Mouse (Mus musculus): ENCODE results near the gene Abca1.
A peak's percentile ranks its signal among the peaks of the same experiment; 100 is the strongest.

The Abca1 gene

DNA sequence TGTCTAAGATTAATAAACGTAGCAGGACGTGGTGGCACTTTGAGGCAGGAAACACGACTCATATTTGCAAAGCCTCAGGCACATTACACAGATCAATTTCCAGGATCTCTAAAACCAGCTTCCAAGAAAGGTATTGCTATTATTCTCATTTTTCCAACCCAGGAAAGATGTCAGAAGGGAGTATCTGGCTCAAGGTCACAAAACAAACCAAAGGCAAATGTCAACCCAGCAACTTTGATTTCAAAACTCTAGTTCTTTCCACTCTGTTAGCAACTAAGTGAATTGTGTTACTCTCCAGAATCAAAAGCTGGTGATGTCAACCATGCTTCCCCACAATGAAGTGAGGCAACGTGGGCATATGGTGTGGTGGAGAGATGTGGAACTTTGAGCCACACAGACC lies 41.1 kb downstream of the Abca1 start:
- DNase-seq = no peak

DNA sequence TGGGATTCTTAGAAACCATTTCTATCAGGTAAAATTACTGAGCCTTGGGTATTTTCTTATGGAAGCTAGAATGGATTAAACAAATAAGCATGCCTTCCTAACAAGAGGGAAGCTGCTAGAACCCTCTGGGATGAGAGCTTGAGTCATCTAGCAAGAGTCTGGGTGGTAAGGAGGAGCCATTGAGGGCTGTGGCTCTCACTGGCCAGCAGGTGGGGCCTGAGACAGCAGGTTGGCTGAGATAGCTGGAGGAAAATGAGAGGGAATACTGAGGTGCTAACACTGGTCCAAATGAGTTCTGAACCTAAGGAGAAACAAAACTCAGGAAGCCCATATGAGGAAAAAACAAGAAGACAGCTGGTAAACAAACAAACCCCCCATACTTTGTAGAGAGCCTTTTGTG lies 42.1 kb downstream of the Abca1 start:
- no peak for DNase-seq

DNA sequence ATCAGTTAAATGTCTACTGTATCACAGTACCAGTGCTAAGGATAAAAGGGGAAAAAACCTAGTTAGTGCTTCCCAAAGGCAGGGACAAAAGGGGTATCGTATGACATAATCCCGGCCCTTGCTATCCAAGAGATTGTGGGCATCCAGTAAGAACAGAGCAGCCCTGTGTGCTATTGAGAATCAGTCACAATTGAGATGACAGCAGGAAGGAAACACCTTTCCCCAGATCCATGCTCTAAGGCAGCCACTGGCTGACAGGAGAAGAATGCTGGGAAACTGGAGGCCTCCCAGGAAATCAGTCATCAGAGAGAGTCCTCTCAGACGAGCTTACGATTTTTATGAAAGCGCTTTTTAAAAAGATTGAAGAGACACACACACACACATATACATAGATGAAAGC lies 42.6 kb downstream of the Abca1 start:
- no peak for DNase-seq

DNA sequence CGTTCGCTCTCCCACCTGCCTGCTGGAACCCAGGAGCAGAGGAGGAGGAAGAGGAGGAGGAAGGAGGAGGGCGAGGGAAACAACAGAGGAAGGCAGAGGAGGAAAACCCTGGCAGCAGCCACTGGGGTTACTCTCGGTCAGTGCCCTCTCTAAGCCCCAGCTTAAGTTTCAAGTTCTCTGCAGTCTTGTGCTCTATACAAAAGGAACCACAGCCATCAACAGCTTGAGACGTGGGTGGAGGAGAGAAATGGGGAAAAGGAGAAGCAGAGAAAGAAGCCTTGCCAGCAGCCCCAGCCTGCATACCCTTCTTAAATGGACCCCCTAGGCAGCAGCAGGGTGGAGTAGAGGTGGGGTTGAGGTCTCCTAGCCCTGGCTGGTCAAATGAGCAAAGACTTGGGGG lies 43.8 kb downstream of the Abca1 start:
- no peak for DNase-seq

DNA sequence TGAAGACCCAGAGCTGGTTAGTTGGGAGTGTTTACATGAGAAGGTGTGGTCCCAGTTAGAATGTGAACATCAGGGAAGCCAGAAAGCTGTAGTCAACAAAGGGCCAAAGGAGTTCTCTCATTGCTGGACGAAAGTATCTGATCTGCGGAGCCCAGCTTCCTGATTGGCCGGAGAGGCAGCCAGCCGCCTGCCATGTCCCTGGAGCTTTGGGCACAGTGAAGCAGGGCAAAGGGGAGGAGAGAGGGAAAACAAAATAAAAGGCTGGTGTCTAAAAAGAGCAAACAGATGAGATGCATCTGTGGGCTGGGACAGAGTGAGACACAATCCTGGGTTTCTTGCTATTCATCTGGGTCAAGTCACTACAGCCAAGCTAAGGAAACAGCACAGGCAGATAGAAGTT lies 44.3 kb downstream of the Abca1 start:
- DNase-seq = no peak

DNA sequence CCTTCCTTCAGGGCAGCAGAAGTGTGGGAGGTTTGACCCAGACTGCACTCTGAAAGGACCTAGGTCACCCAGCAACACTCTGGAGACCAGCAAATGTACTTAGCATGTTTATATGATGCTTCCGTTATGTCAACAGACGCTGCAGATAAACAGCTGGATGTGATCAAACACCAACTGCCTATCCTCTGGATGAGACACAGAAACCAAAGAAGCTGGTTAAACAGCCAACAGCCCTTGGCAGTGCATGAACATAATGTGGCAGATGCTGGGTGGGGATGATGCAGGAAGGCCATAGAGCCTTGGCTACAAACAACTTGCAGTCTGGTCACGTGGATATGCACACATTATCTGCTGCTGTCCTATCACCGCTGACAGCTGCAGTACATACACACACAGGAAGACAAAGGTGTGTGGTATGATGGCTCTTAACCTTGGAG lies 47.8 kb downstream of the Abca1 start:
- peak; percentile 19 for DNase-seq

DNA sequence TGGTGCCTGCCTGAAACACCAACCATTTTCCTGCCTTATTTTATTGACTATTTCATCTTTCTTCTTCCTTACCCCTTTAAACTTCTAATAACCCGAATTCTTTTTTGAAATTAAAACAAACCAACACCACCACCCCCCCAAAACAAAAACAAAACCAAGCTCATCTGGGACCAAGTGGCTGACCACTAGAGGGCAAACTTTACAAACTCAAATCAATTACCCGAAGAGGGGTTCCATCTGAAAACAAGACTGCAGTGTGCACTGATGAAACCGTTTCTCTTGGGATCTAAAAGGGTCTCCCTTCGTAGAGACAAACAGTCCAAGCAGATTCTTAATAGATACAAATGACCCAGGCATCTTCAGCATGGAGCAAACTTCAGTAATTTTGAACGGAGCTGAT lies 49.3 kb downstream of the Abca1 start:
- DNase-seq = no peak

DNA sequence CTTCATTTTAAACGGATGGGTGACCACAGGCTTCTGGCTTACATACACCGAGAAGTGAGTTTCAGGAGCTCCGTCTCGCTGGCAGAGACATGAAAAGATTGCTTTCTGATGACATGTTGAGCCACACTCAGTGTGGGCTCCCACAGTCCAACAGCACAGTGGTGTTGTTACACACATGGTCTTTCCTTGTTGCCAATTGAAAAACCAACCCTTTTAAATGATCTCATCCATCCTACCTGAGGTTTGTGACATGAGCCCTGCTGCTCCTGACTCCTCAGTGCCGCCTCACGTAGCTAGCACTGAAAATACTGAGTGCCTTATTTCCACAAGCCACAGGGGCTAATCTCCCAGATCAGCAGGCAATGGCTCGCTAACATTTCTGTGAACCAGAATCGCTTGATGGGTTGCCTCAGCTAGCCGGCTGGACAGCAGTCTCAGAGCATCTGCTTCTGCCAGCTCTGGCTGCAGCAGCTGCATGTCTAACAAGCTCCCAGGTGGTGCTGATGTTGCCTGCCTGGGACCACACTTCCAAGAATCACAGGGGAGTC lies 50.2 kb downstream of the Abca1 start:
- no peak for DNase-seq

DNA sequence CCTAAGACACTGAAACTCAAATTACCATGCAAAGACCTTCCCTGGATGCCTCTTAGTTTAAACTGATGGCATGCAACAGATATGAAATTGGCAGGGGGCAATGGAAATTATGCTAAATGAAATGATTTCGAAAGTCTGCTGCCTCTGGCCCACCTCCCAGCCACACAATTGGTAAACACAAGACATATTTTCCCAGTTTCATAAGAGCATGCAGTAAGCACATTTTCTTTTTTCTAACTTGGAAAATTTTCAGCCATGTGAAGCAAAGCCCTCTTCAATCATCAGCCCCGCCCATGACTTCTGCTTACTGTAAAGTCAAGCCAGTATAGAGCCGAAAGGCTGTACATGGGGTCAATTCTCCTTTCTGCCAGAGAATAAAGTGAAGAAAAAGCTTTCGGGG lies 51.5 kb downstream of the Abca1 start:
- no peak for DNase-seq

DNA sequence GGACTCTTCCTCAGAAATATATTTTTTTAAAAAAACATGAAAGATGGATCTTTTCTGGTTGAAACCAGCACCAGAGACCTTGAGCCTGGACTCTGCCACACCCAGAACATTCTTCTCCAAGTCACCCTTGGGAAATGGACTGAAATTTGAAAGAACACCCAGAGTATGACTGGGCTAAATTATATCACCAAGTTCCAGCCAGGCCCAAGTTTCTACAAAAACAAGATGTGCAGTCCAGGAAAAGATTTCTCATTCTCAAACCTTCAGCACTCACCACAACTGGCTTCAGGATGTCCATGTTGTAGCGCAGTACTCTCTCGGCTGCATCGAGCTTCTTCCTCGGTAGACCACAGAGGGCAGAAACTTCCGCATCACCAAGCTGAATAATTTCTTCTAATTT lies 53.0 kb downstream of the Abca1 start:
- DNase-seq = no peak

DNA sequence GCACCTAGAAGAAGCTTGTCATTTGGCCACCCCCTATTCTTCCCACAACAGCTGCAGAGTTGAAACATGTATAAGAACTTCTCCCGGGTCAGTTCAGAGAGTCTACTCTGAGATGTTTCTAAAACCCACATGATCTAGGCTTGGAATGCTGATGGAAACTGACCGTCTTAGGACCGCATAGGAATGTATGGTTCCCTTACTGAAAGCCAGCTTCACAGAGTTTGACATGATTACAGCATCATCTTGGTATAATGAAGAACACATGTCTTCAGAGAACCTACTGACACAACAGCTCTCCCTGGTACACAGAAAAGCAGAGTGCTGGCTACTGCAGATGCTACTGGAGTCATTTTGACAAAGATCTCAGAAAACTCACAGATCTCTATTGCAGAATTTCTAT lies 53.6 kb downstream of the Abca1 start:
- DNase-seq = no peak

DNA sequence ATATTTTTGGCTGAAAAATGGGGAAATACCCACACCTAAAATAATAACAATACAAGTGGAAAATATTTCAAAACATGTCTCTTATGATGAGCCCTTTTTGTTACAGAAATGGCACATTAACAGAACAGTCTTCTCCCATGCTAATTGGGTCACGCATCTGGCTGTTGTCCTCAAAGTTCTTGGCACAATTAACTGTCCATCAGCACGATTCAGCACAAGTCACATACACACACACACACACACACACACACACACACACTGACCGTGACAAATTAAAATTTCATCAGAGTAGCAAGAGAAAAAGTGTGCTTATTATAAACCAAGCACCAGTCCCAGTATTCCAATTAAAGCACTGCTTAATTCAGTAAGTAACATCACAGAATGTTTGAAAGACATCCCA lies 55.1 kb downstream of the Abca1 start:
- DNase-seq = no peak

DNA sequence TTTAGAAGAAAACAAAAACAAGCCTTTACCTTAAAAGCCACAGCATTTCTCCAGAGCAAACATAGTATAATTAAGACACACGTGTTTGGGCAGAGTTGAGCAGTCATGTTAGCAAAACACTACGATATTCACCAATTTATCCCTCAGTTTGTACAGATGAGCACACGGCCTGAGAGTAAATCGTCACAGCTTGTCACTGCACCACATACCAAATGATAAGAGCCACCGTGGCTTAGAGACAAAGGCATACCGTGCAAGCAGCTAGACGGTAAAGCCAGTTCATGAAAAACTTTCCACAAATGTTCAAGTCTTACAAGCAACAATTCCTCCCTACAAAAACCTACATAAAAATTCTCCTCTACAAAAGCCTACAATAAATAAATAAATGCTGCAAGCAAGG lies 57.2 kb downstream of the Abca1 start:
- DNase-seq = no peak

DNA sequence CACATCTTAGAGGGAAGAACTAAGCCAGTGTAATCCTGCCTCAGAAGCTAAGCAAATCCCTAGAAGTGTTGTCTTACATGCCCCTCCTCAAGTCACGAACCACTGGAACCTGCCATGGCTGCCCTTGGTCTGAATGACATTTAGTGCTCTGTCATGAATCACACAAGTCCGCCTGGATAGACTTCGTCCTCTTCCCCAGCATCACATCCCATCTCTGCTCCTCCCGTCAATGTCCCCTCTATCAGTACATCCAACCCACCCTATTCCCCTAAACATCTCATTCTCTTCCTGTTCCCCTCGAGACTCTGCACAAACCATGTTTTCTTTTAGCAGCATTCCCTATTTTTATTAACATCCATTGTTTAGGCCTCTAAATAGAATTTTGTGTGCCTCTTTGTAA lies 58.4 kb downstream of the Abca1 start:
- no peak for DNase-seq

DNA sequence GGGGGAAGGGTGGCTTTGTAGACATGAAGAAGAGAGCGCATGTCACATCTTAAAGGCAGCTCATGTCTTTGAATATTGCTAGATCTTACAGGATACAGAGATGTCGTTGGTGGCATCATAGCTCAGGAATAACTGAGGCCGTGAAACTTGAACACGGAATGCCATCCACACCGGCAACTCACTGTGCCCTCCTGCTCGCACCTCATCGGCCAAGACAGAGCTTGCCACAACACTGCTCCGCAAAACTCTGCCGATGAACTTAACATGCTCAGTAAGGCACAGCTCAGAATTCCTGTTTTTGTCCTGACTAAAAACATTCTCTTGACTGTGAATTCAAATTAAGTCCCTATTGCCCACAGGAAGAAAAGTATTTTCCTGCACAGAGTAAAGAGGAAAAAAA lies 59.2 kb downstream of the Abca1 start:
- DNase-seq = no peak

DNA sequence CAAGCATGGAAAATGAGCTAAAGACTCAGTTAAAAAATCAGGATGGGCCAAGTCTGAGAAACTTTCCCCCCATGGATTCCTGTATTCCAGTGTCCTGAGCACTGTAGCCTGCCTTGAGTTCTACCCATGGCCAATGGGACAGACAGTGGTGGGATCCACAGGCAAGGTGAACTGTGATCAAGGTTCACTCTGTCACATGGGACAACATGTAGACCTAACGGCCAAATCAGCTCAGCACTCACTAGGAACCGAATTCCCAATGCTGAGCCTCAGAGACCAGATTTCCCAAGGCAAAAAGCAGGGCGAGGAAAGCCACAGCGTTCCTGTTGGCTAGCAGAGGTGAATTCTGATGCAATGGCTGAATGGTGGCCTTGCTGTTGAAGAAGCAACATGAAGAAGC lies 64.8 kb downstream of the Abca1 start:
- no peak for DNase-seq

DNA sequence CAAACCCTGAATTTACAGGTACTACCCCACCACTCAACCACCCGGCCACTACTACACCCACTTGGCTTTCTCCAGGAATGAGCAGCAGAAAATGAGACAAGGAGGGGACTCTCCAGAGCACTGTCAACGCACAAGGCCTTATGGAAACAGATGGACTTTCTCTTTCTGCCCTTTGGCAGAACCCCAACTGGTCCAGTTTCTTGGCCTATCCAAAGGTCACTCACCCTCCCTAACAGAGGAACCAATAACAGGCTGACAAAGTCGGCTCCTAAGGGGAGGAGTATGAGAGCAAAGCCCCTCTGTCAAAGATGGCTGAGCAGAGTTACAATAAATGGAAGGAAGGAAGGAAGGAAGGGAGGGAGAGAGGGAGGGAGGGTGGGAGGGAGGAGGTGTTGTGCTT lies 65.4 kb downstream of the Abca1 start:
- DNase-seq = peak; percentile 49

DNA sequence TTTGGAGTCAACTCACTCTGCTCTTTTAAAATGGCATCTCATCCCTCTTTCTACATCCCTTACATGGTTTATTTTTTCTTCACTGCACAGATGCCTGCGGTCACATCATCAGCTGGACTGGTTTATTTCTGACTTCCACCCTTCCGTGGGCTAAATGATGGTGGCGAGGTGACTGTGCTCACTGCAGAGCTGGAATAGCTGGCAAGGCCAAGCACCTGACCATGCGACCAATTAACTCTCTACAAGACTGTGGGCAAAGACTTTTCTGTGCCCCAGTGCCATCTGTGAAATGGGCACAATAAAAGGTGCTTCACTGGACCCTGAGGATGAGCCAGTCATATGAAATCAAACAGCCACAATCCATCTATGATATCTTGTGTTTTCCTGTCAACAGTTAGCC lies 66.1 kb downstream of the Abca1 start:
- DNase-seq = no peak

DNA sequence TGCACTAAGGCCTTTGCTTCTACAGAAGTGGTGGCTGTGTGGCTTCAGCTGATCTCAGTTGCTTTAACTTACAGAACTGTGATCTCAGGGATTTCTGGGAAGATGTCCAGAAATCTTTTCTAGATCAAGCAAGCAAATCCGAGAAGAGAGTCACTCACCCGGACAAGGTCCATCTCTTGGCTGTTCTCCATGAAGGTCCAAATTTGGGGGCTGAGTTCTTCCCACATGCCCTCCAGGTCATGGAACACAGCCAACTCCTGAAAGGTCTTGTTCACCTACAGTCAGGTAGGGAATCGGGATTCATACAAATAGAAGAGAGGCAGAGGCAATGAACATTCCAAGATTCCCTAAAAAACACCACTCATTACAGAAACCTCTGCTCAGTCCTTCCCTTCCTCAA lies 70.1 kb downstream of the Abca1 start:
- DNase-seq = peak; percentile 51

DNA sequence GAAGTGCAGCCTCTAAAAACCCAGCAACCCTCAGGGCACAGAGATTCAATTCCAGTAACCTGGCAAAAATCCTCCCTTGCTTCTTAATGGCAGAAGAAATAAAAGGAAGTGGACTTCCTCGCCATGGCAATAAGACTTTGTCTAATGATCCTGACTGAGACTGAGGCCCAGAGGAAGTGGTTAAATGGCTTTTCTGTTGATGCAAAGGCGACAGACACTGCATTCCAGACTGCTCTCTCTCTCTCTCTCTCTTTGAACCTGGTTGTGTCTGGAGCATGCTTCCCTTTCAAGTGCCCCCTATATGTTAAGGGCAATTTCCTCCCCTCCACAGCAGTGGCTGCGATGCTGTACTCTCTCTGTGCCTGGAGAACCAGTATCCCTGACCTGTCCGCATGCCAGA lies 70.7 kb downstream of the Abca1 start:
- no peak for DNase-seq

DNA sequence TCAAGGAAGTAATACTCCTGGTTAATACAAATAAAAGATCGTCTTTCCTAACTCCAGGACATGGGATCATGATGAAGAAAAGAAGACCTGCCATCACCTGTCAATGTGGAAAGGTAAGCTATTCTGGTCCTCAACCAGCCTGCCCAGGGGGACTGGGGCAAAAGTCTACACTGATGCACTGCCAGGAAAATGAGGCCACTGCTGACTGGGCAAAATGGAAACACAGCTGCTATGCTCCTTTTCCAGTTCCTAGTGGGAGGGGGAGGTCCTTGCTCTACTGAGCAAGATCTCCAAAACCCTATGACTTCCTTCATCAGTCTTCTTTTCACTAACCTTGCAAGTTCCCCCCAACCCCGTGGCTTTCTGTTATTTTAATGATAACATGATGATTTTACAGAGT lies 73.1 kb downstream of the Abca1 start:
- no peak for DNase-seq

DNA sequence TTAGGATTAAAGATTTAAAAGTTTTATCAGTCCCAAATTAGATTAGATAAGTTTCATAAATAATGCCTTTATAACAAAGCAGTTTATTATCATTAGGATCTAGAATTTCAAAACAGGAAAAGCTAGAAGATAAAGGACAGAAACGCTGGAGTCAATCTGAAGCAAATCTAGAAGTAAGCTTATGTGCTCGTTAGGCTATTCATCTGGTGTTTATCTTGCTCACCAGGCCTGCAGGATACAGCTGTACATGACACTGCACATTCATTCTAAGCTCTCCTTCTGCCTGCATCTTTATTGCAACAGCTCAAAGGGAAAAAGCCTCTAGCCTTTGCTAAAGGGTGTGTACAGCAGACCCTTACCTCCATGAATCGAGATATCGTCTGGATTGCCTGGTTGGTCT lies 74.1 kb downstream of the Abca1 start:
- no peak for DNase-seq

DNA sequence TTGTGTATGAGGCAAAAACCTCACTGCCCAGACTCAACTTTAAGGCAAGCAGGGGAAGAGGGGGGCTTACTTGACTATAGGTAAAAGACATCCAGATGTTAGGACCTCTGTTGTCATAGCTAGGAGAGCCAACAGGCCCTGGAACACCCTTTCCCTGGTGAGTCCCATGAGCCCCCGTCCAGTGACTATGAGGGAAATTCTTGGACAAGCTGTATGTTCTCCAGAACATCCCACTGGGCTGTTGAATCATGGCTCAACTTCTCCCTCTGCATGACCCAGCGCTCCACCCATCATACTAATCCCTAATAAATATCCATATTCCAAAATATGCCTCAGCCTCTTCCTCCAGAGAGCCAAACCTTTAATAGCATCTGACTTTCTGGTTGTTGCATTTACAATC lies 76.6 kb downstream of the Abca1 start:
- DNase-seq = no peak

DNA sequence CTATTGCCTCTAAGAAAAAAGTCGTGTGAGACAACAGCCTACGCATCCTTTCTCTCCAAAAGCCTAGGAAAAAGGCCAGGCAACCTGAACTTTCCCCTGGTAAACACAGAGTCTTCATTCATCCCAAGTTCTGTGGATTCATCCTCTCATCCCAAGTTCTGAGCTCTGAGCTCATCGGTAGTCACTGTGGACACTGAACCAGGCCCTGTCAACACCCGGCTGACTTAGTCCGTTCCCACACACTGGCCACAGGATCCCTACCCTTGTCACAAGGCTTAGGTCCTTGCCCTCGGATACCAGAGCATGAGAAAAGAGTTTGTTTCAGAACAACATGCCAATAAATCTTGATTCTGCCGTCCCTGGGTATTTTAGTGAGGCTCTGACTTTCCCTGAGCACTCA lies 77.2 kb downstream of the Abca1 start:
- DNase-seq = no peak

DNA sequence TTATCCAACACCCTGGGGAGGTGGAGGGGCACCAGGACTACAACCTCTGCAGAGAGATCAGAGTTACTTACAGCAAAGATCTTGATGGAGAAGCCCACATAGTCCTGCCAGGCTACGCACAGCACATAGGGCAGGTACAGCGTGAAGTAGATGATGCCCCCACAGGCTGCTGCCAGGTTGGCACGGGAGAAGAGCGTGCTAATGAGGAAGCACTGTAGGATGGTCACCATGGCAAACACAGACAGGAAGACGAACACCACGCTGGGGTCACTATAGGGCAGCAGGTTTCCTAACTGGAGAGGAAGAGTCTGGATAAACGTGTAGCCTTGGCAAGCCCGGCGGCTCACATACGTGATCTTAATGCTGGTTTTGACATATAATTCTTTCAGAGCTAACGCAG lies 77.8 kb downstream of the Abca1 start:
- no peak for DNase-seq

DNA sequence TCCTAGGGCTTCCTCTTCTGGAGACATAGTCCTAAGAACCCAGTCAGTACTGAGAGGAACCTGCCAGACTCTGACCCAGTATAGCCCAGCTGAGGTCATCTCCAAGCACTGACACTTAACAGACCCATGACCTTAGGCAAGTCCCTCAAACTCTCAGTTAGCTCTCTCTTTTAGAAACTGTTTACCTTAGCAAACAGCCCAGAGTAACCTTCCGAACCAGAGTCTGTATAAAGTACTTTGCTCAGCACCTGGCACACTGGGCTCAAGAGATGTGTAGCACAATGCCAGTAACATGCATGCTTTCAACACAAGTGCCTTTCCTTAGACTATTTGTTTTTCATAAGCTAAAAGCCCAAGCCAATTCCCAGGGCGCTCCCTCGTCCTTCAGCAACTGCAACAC lies 79.4 kb downstream of the Abca1 start:
- no peak for DNase-seq
